Mouse (Mus musculus) adrenal gland, postnatal 4 days (tissue): ENCODE results near the gene Nxf1. TPM values are rescaled to one million over a fixed set of nuclear protein-coding genes. Genes with fewer than 3 reads are reported as not detected.

Experiments
- DNase-seq, 2 experiments: peaks; one replicate each; pipeline ENCODE4 v3.0.0; 2021 to 2022; ENCODE audit warnings: low spot score in 2 of 2, mixed read lengths in 2 of 2
- microRNA-seq: library from miRNA; unstranded; fragments of <30 nt; microRNA quantifications from one replicate; pipeline ENCODE4 v1.2.0, GENCODE M21; 2021
- total RNA-seq, 2 experiments: library from RNA; stranded (reverse); gene quantifications; 2 replicates each; pipeline ENCODE4 v1.2.3; 2021

Gene Nxf1
- total RNA-seq, 2 experiments from 2014 or later: 124 to 145 TPM

DNA sequence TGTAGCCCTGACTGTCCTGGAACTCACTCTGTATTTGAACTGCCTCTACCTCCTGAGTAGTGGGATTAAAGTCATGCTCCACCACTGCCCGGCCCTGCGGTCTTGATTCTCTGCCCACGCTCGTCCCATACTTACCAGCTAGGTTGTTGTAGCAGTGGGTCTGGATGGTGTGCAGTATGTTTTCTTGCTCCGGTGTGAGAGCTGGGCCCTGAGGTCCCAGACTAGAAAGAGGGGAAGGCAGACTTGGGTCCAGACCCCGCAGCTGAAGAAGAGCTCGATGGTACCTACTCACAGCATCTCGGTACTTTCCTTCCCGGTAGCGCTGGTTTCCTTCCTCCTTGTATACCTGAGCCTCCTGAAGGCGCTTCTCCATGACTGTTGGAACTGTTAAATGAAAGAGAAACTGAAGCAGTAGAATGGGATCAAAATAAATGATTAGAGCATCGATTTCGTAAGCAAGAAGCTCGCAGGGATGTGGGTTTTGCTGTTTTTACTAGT, 61.5 kb downstream of the Nxf1 start:
- no peak for DNase-seq

DNA sequence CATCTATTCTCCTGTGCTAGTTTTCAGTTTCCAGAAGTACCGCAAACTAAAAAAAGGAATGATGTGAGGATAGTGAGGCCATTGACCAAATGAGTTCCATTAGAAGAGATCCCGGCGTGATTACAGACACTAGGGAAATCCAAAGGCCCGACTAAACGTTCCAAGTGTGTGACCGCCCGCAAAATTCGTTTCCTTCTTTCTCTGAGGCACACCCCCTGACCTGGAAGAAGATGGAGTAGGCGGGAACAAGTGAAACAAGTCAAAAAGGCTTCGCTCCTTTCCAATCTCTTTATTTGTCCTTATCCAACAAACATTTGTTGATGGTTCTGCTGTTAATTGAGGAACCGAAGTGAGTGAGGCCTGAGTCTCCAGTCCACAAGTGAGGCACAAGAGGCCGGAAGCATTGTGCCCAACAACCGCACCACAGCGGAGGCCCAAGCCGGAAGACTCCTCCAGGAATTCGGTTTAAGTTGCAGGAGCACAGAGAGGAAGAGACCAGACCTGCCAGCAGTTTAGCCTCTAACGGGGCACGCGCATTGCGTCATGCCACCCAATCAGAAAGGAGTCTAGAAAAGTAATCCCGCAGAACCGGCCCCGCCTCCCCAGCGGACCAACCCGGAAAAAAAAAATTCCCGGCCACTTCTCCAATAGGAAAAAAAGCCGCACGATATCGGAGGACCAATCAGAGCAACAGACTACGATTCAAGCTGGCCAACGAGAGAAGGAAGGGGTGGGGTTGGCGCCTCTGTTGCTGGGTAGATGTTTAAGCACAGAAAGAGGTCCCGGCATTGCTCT, 62.1 kb downstream of the Nxf1 start, which contains the start of gene Ttc9c:
Gene Ttc9c (minus strand): TSS at position 533 of the 795 bp plus-strand sequence.
- DNase-seq: peak; percentile 76 to 92

GRCm38 (mm10) chr19:8819596-8820423, 62.9 kb downstream of the Nxf1 start, which contains the start of gene Hnrnpul2:
Hnrnpul2 (plus strand) TSS chr19:8820010.
- DNase-seq: peak; percentile 95 to 97

Small RNAs within 50 kb of the gene (microRNA-seq; reads per million reads assigned to microRNA genes)
- gene Mir6992: not detected

Other genes with a start within 250 kb of the Nxf1 start
- gene Slc22a8, start 165.8 kb upstream of the Nxf1 start, total RNA-seq: 10 to 100 TPM in 1 of 2 experiments, under 1 TPM in 1; 0.87 to 12.2 TPM
- gene Slc22a6, start 139.0 kb upstream of the Nxf1 start, total RNA-seq: 1 to 10 TPM in 1 of 2 experiments, under 1 TPM in 1; 0.20 to 7.5 TPM
- 1 to 10 TPM; 2.7 to 3.0 TPM for gene Chrm1, start 93.3 kb upstream of the Nxf1 start, total RNA-seq
- 100 to 1,000 TPM; 161 to 174 TPM for gene Slc3a2, start 33.7 kb upstream of the Nxf1 start, total RNA-seq
- gene Wdr74, start 21.2 kb upstream of the Nxf1 start, total RNA-seq: 10 to 100 TPM; 64.2 to 64.3 TPM
- gene 1700092M07Rik, start 16.4 kb upstream of the Nxf1 start, total RNA-seq: 1 to 10 TPM; 2.3 to 2.5 TPM
- 100 to 1,000 TPM; 118 to 125 TPM for gene Stx5a, start 15.7 kb upstream of the Nxf1 start, total RNA-seq
- 100 to 1,000 TPM; 102 to 103 TPM for gene Tmem223, start 13.9 kb downstream of the Nxf1 start, total RNA-seq
- gene Tmem179b, start 17.4 kb downstream of the Nxf1 start, total RNA-seq: 10 to 100 TPM; 65.4 to 68.6 TPM
- 10 to 100 TPM; 18.3 to 18.9 TPM for gene Taf6l, start 29.3 kb downstream of the Nxf1 start, total RNA-seq
- 100 to 1,000 TPM; 103 TPM for gene Polr2g, start 41.5 kb downstream of the Nxf1 start, total RNA-seq
- 1 to 10 TPM; 2.0 to 2.4 TPM for gene Zbtb3, start 45.5 kb downstream of the Nxf1 start, total RNA-seq
- 10 to 100 TPM; 32.1 to 34.3 TPM for gene Ttc9c, start 62.3 kb downstream of the Nxf1 start, total RNA-seq
- 10 to 100 TPM; 73.5 to 83.1 TPM for gene Hnrnpul2, start 62.9 kb downstream of the Nxf1 start, total RNA-seq
- not detected for gene AC129217.1, start 72.7 kb downstream of the Nxf1 start, total RNA-seq
- 100 to 1,000 TPM in 1 of 2 experiments, 10 to 100 TPM in 1; 91.5 to 102 TPM for gene Bscl2, start 80.4 kb downstream of the Nxf1 start, total RNA-seq
- gene Gng3, start 82.1 kb downstream of the Nxf1 start, total RNA-seq: 10 to 100 TPM; 14.5 to 16.3 TPM
- gene Lrrn4cl, start 93.7 kb downstream of the Nxf1 start, total RNA-seq: 1 to 10 TPM; 3.5 to 4.2 TPM
- gene Ubxn1, start 114.4 kb downstream of the Nxf1 start, total RNA-seq: 100 to 1,000 TPM; 217 to 224 TPM
- gene Uqcc3, start 123.8 kb downstream of the Nxf1 start, total RNA-seq: 10 to 100 TPM; 56.6 to 59.1 TPM
- 10 to 100 TPM; 11.8 to 12.7 TPM for gene Lbhd1, start 126.7 kb downstream of the Nxf1 start, total RNA-seq
- not detected for gene Gm49403, start 126.9 kb downstream of the Nxf1 start, total RNA-seq
- gene 1810009A15Rik, start 131.8 kb downstream of the Nxf1 start, total RNA-seq: 10 to 100 TPM; 36.7 to 37.7 TPM
- 1 to 10 TPM; 2.8 to 3.3 TPM for gene Gm49416, start 131.9 kb downstream of the Nxf1 start, total RNA-seq
- 10 to 100 TPM; 29.6 to 30.9 TPM for gene Ints5, start 135.9 kb downstream of the Nxf1 start, total RNA-seq
- gene Ganab, start 141.0 kb downstream of the Nxf1 start, total RNA-seq: 100 to 1,000 TPM; 183 to 194 TPM
- gene B3gat3, start 163.3 kb downstream of the Nxf1 start, total RNA-seq: 10 to 100 TPM; 56.2 to 56.8 TPM
- gene Rom1, start 172.3 kb downstream of the Nxf1 start, total RNA-seq: 10 to 100 TPM; 13.3 to 15.3 TPM
- gene Eml3, start 172.5 kb downstream of the Nxf1 start, total RNA-seq: 10 to 100 TPM; 65.2 to 72.1 TPM
- 100 to 1,000 TPM; 141 to 144 TPM for gene Mta2, start 184.8 kb downstream of the Nxf1 start, total RNA-seq
- gene Tut1, start 196.8 kb downstream of the Nxf1 start, total RNA-seq: 10 to 100 TPM; 23.2 to 26.9 TPM
- gene Eef1g, start 210.0 kb downstream of the Nxf1 start, total RNA-seq: 100 to 1,000 TPM; 505 to 508 TPM
- gene Ahnak, start 232.2 kb downstream of the Nxf1 start, total RNA-seq: 100 to 1,000 TPM; 125 to 131 TPM